Mouse (Mus musculus): ENCODE data around the gene Spock1. TPM values are rescaled to one million over a fixed set of nuclear protein-coding genes. Genes with fewer than 3 reads are reported as not detected.

Spock1 gene
- total RNA-seq, 1 experiment, result 0.40 TPM

- no peaks in the 10 kb centered on the region for H3K36me3 ChIP-seq (ENCODE audit: control insufficient read depth, insufficient read depth, low read length, poor library complexity, severe bottlenecking)
- no peak overlapping the region for H3K9ac ChIP-seq (ENCODE audit: insufficient read depth, low read depth, low read length, poor library complexity, severe bottlenecking)
- H3K4me3 ChIP-seq (ENCODE audit: insufficient read depth in 1 of 2, low read depth in 1 of 2, low read length in 2 of 2, poor library complexity in 1 of 2, severe bottlenecking in 1 of 2), result no peak overlapping the region
- no peak for DNase-seq (ENCODE audit: low read depth, low spot score)
- no peak overlapping the region for H3K27ac ChIP-seq (ENCODE audit: insufficient read depth, low read depth, low read length, poor library complexity, severe bottlenecking)
- in situ Hi-C loops (cut with MboI; ENCODE audit: low sequenced_read_pairs in 2 of 2, unreplicated experiment in 2 of 2), result no loop called here
- H3K9me3 ChIP-seq (ENCODE audit: control insufficient read depth, insufficient read depth, low read depth, low read length), result no peaks in the 10 kb centered on the region
- TF ChIP-seq CHD2 (IDR thresholded peaks at IDR 0.05; ENCODE audit: low read depth, low read length) (no peak), HCFC1 (IDR thresholded peaks at IDR 0.05; ENCODE audit: borderline replicate concordance, insufficient read depth, low read length) (no peak), ZNF384 (IDR thresholded peaks at IDR 0.05; ENCODE audit: low read depth, low read length) (no peak), MAFK (IDR thresholded peaks at IDR 0.05; ENCODE audit: insufficient read depth, low read depth, low read length) (no peak), ZC3H11A (IDR thresholded peaks at IDR 0.05; ENCODE audit: borderline replicate concordance, low read depth, low read length) (no peak)
- H3K4me1 ChIP-seq (ENCODE audit: control insufficient read depth in 2 of 2, insufficient read depth in 2 of 2, low read length in 2 of 2, poor library complexity in 1 of 2), result no peaks in the 10 kb centered on the region
These were observed 236.2 kb downstream of the Spock1 start for GRCm38 (mm10) chr13:57671919-57672318.

DNA sequence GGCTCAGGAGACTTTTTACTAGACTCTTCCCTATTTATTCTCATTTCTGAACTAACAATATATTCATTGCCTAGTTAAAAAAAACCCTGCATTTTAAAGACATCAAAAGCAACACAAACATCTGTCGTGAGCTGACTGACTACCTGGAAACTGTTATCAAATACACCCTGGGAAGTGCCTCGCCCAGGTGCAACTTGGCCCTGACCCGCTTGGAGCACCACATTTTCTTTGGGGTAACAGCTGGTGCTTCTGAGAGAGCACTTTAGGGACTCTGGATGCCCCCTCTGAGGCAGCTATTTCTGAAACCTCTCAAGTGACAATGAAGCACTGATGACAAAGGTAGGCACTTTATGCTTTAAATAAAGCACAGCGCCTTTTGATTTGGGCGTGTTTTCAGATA lies 236.8 kb downstream of the Spock1 start:
- no peak for DNase-seq (ENCODE audit: low read depth, low spot score)
- Histone ChIP-seq H3K27ac (ENCODE audit: insufficient read depth, low read depth, low read length, poor library complexity, severe bottlenecking) (no peak overlapping the region), H3K9me3 (ENCODE audit: control insufficient read depth, insufficient read depth, low read depth, low read length) (no peaks in the 10 kb centered on the region), H3K9ac (ENCODE audit: insufficient read depth, low read depth, low read length, poor library complexity, severe bottlenecking) (no peak overlapping the region), H3K36me3 (ENCODE audit: control insufficient read depth, insufficient read depth, low read length, poor library complexity, severe bottlenecking) (no peaks in the 10 kb centered on the region), H3K4me3 (ENCODE audit: insufficient read depth in 1 of 2, low read depth in 1 of 2, low read length in 2 of 2, poor library complexity in 1 of 2, severe bottlenecking in 1 of 2) (no peak overlapping the region), H3K4me1 (ENCODE audit: control insufficient read depth in 2 of 2, insufficient read depth in 2 of 2, low read length in 2 of 2, poor library complexity in 1 of 2) (no peaks in the 10 kb centered on the region; a peak in 1 of 4 replicates)
- in situ Hi-C loops (cut with MboI; ENCODE audit: low sequenced_read_pairs in 2 of 2, unreplicated experiment in 2 of 2), result no loop called here
- TF ChIP-seq HCFC1 (IDR thresholded peaks at IDR 0.05; ENCODE audit: borderline replicate concordance, insufficient read depth, low read length) (no peak), MAFK (IDR thresholded peaks at IDR 0.05; ENCODE audit: insufficient read depth, low read depth, low read length) (no peak), ZC3H11A (IDR thresholded peaks at IDR 0.05; ENCODE audit: borderline replicate concordance, low read depth, low read length) (no peak), CHD2 (IDR thresholded peaks at IDR 0.05; ENCODE audit: low read depth, low read length) (no peak), ZNF384 (IDR thresholded peaks at IDR 0.05; ENCODE audit: low read depth, low read length) (no peak)

- DNase-seq (ENCODE audit: low read depth, low spot score), result no peak
- H3K27ac ChIP-seq (ENCODE audit: insufficient read depth, low read depth, low read length, poor library complexity, severe bottlenecking), result no peak overlapping the region
- in situ Hi-C loops (cut with MboI; ENCODE audit: low sequenced_read_pairs in 2 of 2, unreplicated experiment in 2 of 2), result no loop called here
- H3K4me3 ChIP-seq (ENCODE audit: insufficient read depth in 1 of 2, low read depth in 1 of 2, low read length in 2 of 2, poor library complexity in 1 of 2, severe bottlenecking in 1 of 2), result no peak overlapping the region
- TF ChIP-seq MAFK (IDR thresholded peaks at IDR 0.05; ENCODE audit: insufficient read depth, low read depth, low read length) (no peak), ZC3H11A (IDR thresholded peaks at IDR 0.05; ENCODE audit: borderline replicate concordance, low read depth, low read length) (no peak), ZNF384 (IDR thresholded peaks at IDR 0.05; ENCODE audit: low read depth, low read length) (no peak), CHD2 (IDR thresholded peaks at IDR 0.05; ENCODE audit: low read depth, low read length) (no peak), HCFC1 (IDR thresholded peaks at IDR 0.05; ENCODE audit: borderline replicate concordance, insufficient read depth, low read length) (no peak)
- no peaks in the 10 kb centered on the region for H3K36me3 ChIP-seq (ENCODE audit: control insufficient read depth, insufficient read depth, low read length, poor library complexity, severe bottlenecking)
- no peaks in the 10 kb centered on the region; a peak in 1 of 4 replicates for H3K4me1 ChIP-seq (ENCODE audit: control insufficient read depth in 2 of 2, insufficient read depth in 2 of 2, low read length in 2 of 2, poor library complexity in 1 of 2)
- no peaks in the 10 kb centered on the region for H3K9me3 ChIP-seq (ENCODE audit: control insufficient read depth, insufficient read depth, low read depth, low read length)
- no peak overlapping the region for H3K9ac ChIP-seq (ENCODE audit: insufficient read depth, low read depth, low read length, poor library complexity, severe bottlenecking)
These were observed 240.5 kb downstream of the Spock1 start for GRCm38 (mm10) chr13:57667621-57668020.

GRCm38 (mm10) chr13:57666173-57666842 lies 241.8 kb downstream of the Spock1 start:
- in situ Hi-C loops (cut with MboI; ENCODE audit: low sequenced_read_pairs in 2 of 2, unreplicated experiment in 2 of 2), result no loop called here
- Histone ChIP-seq H3K27ac (ENCODE audit: insufficient read depth, low read depth, low read length, poor library complexity, severe bottlenecking) (no peak overlapping the region), H3K36me3 (ENCODE audit: control insufficient read depth, insufficient read depth, low read length, poor library complexity, severe bottlenecking) (no peaks in the 10 kb centered on the region), H3K4me3 (ENCODE audit: insufficient read depth in 1 of 2, low read depth in 1 of 2, low read length in 2 of 2, poor library complexity in 1 of 2, severe bottlenecking in 1 of 2) (no peak overlapping the region), H3K9me3 (ENCODE audit: control insufficient read depth, insufficient read depth, low read depth, low read length) (no peaks in the 10 kb centered on the region), H3K9ac (ENCODE audit: insufficient read depth, low read depth, low read length, poor library complexity, severe bottlenecking) (no peak overlapping the region), H3K4me1 (ENCODE audit: control insufficient read depth in 2 of 2, insufficient read depth in 2 of 2, low read length in 2 of 2, poor library complexity in 1 of 2) (no peaks in the 10 kb centered on the region; a peak in 1 of 4 replicates)
- DNase-seq (ENCODE audit: low read depth, low spot score), result no peak
- no peak for TF ChIP-seq MAFK (IDR thresholded peaks at IDR 0.05; ENCODE audit: insufficient read depth, low read depth, low read length)
- no peak for TF ChIP-seq CHD2 (IDR thresholded peaks at IDR 0.05; ENCODE audit: low read depth, low read length)
- TF ChIP-seq ZC3H11A (IDR thresholded peaks at IDR 0.05; ENCODE audit: borderline replicate concordance, low read depth, low read length), result no peak
- TF ChIP-seq HCFC1 (IDR thresholded peaks at IDR 0.05; ENCODE audit: borderline replicate concordance, insufficient read depth, low read length), result no peak
- TF ChIP-seq ZNF384 (IDR thresholded peaks at IDR 0.05; ENCODE audit: low read depth, low read length), result no peak

Measured in ES-E14 (cell line).